Mouse (Mus musculus) limb, embryonic 10.5 days (tissue): ENCODE measurements at regions not wholly inside any gene's neighbourhood (a gene's known extent, or its start where the extent isn't known, plus 50 kb on each side); places are given as distances from the start of the nearest gene placed in this dataset.
A peak's percentile ranks its signal among the peaks of the same experiment; 100 is the strongest.
"Not testable (repeated sequence)": the region's sequence is repeated elsewhere in the genome, so short reads cannot be mapped to it uniquely, and the experiment has no call there.

Source experiments
- DNase-seq: peaks from one replicate; pipeline ENCODE4 v3.0.0-alpha.2; 2017; ENCODE audit warnings: low spot score
- H3K27ac ChIP-seq: fragments of 300-500 bp; sonication (generic); 2 replicates; pipeline ENCODE4 v1.5.1; 2016; ENCODE audit warnings: mild to moderate bottlenecking
- H3K27me3 ChIP-seq: fragments of 300-500 bp; sonication (generic); 2 replicates; pipeline ENCODE4 v1.6.1; 2016; ENCODE audit warnings: low read depth, mild to moderate bottlenecking; ENCODE audit not compliant: poor library complexity, severe bottlenecking
- H3K36me3 ChIP-seq: fragments of 300-500 bp; sonication (generic); 2 replicates; pipeline ENCODE4 v1.6.1; 2016; ENCODE audit warnings: mild to moderate bottlenecking, moderate library complexity
- H3K4me1 ChIP-seq: fragments of 300-500 bp; sonication (generic); 2 replicates; pipeline ENCODE4 v1.6.1; 2016
- H3K4me3 ChIP-seq: fragments of 300-500 bp; sonication (generic); 2 replicates; pipeline ENCODE4 v1.5.1; 2016; ENCODE audit warnings: mild to moderate bottlenecking, moderate library complexity
- H3K9me3 ChIP-seq: fragments of 300-500 bp; sonication (generic); replicated peaks from 2 replicates; pipeline ENCODE4 v1.6.1; 2016; ENCODE audit warnings: mild to moderate bottlenecking
- WGBS: fragments of 180-500 bp; shearing (Covaris S2); methylation state at CpG from one replicate; pipeline ENCODE4 v1.1.7; 2016; 5-methylcytosine and 5-hydroxymethylcytosine counted together

DNA sequence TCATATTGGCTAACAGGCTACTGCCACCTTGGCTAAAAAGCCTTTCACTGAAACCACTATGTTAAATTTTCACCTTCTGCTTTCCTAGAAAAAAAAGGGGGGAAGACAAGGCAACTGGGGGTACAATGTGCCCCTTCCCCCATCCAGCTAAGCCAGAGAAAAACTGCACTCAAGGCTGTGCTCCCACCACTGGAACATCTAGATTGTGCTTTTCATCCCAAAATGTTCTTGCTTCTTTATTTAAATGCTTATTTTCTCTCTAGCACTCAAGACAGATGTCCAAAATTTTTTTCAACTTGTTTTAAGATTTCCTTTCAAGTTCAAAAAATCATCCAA, 245.9 kb upstream of the 1700008P02Rik start:
- DNase-seq, result no peak
- no peaks in the 10 kb centered on the region for H3K36me3 ChIP-seq
- no peaks in the 10 kb centered on the region for H3K9me3 ChIP-seq

DNA sequence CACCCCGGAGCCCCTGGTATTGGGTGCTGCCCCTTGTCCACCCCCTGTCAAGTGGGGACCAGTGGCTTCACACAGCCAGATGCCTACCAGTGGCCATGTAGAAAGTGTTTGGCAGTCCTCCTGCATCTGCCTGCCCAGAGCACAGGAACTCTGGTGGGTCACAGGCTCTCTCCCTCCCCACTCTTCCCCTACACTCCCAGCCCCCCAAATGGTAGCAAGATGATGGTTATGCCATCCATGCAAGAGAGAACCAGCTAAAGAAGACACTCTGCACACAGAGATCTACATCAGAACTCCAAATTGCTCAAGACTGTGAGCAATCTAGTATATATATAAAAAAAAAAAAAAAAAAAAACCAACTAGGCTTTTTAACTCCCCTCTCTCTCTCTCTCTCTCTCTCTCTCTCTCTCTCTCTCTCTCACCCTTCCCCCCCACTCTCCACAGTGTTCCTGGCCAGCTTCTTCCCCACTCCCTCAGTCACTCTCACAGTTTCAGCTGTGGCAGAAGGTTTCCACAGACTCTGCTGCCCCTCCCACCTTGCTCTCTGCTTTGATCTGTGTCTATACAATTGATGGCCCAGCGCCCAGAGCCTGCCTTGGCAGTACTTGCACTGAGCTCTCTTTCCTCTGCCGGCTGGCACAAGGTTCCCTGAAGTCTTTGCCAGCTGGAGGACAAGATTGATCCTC, 245.4 kb upstream of the 1700008P02Rik start:
- no peaks in the 10 kb centered on the region for H3K36me3 ChIP-seq
- H3K4me1 ChIP-seq, result no peaks in the 10 kb centered on the region
- no peak for DNase-seq
- H3K4me3 ChIP-seq, result no peak overlapping the region
- no peaks in the 10 kb centered on the region for H3K9me3 ChIP-seq
- 85% methylated on average over 3 of the region's 3 CpGs for WGBS
- H3K27me3 ChIP-seq, result no peaks in the 10 kb centered on the region
- no peak overlapping the region for H3K27ac ChIP-seq

More for the DNA sequence above, 245.9 kb upstream of the 1700008P02Rik start:
- Histone ChIP-seq H3K4me1 (no peaks in the 10 kb centered on the region), H3K27me3 (no peaks in the 10 kb centered on the region), H3K4me3 (no peak overlapping the region), H3K27ac (no peak overlapping the region)

DNA sequence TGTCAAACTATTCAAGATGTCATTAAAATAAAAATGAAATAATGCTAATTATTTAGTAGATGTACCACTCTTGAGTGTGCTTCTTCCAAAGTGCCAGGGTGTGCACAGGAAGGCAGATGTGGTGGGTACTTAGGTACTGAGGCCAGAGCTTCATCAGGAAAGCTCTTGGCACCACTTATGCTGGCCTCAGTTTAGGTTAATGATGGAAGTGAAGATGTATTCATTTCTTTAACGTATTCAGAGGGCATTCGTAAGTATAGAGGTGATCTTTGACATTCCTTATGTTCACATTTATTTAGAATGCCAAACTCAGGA, 239.6 kb upstream of the 1700008P02Rik start:
- H3K4me3 ChIP-seq, result no peak overlapping the region
- H3K27me3 ChIP-seq, result no peaks in the 10 kb centered on the region
- WGBS, result 93% methylated on average over 2 of the region's 2 CpGs
- no peak overlapping the region for H3K27ac ChIP-seq
- H3K36me3 ChIP-seq, result no peaks in the 10 kb centered on the region
- H3K4me1 ChIP-seq, result no peaks in the 10 kb centered on the region
- no peak for DNase-seq
- no peaks in the 10 kb centered on the region for H3K9me3 ChIP-seq

DNA sequence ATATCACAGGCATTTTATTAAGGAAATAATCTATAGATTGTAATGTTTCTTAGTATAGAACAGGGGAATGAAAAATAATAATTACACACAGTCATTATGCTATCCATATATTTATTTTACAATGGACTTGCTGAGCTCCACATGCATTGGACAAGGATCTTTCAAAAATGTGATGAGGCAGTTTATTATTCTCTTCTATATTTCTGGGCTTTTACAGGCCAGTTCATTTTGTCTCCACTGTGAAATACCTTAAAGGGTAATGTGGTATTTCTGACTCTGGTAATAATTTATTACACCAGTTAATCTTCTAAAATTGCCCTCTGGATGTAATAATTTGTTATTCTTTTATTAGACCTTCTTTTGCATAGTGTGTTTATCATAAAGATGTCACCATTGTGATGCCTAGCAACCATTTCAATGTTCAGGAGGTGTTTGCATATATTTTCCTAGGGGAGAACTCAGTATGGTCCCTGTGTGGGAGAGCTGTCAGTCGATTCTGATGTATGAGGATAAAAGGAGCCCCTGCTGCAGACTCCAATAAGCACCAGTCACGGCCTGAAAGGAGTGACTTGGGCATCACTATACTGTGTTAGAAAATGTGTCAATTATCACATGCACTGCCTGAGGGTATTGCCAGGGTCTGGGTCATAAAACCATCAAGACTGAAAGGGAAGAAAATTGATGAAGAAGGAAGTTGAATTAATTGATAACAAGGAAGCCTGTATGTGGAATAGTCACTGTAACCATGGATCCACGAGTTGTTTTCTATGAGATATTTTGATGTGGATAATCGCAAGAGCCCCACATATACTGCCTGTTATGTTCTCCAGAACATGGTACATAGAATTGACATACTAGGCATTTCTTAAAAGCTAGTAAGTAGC, 239.0 kb upstream of the 1700008P02Rik start:
- no peak for DNase-seq
- Histone ChIP-seq H3K27me3 (no peaks in the 10 kb centered on the region), H3K9me3 (no peaks in the 10 kb centered on the region), H3K36me3 (no peaks in the 10 kb centered on the region), H3K4me1 (no peaks in the 10 kb centered on the region), H3K4me3 (no peak overlapping the region), H3K27ac (no peak overlapping the region)
- WGBS, result 59% methylated on average over 4 of the region's 4 CpGs

DNA sequence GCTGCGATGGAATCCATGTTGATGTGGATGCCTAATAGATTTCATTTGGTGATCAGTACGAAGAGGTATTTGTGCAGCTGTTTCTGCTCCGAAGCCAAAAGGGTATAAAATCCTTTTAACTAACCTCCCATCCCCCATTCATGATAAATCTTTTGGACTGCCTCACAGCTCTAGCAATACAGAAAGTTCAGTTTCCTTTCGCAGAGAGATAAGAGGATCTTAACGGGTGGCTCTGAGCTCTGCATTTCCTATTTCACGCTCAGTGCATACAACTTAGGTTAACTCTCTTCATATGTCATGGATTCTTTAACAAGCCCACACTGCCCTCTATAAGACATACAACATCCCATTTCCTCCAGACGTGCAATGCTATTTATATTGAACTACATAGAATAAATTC, 199.1 kb upstream of the 1700008P02Rik start:
- DNase-seq, result no peak

DNA sequence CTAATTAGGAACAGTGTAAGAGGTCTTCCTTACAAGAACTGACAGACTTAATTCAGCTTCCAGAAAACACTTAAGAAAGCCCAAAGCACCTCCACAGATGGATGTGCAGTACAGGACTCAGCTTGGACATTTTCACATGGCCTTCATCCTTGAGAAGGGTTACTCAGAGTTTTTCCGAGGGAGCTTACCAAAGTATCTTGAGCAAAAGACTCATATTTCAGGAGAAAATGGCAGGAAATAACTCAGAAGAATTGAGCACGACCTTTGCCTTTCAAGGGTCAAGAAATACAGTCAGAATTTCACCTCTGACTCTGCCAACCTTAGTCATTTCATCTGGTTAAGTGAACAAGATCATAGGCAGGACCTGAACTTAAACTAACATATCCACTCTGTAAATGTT, 192.1 kb upstream of the 1700008P02Rik start:
- no peak for DNase-seq
- no peaks in the 10 kb centered on the region for H3K27me3 ChIP-seq

More for the DNA sequence above, 199.1 kb upstream of the 1700008P02Rik start:
- no peaks in the 10 kb centered on the region for H3K36me3 ChIP-seq
- 72% methylated on average over 7 of the region's 7 CpGs for WGBS
- no peak overlapping the region for H3K4me3 ChIP-seq
- no peaks in the 10 kb centered on the region for H3K27me3 ChIP-seq
- no peaks in the 10 kb centered on the region for H3K4me1 ChIP-seq
- no peak overlapping the region for H3K27ac ChIP-seq
- H3K9me3 ChIP-seq, result no peaks in the 10 kb centered on the region

DNA sequence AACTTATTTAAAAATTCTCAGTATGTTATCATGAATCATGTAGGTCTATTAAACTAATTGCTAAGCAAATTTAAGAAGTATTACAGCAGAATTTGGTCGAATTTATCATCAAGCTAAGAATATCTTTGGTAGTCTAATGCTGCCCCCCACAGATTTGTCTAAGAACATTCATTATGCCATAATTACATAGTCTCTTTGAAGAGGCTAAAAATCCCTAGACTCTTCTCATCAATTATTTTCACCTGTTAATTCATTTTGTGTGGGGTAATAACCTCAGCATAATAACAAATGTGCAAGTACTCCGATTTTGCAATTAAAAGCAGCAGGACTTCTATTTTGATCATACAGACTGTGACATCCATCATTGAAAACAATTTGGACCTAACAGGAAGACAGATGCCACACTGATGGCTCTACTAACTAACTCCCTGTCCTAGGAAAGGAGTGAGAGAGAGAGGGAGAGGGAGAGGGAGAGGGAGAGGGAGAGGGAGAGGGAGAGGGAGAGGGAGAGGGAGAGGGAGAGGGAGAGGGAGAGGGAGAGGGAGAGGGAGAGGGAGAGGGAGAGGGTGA, 189.2 kb upstream of the 1700008P02Rik start:
- H3K9me3 ChIP-seq, result no peaks in the 10 kb centered on the region
- H3K4me3 ChIP-seq, result no peak overlapping the region
- H3K4me1 ChIP-seq, result peaks cover 32% of the 10 kb centered on the region
- 46% methylated on average over 2 of the region's 2 CpGs for WGBS
- no peaks in the 10 kb centered on the region for H3K27me3 ChIP-seq
- DNase-seq, result no peak
- H3K36me3 ChIP-seq, result no peaks in the 10 kb centered on the region
- no peak overlapping the region for H3K27ac ChIP-seq

More for the DNA sequence above, 192.1 kb upstream of the 1700008P02Rik start:
- no peaks in the 10 kb centered on the region for H3K9me3 ChIP-seq
- H3K4me1 ChIP-seq, result peaks cover 29% of the 10 kb centered on the region
- H3K4me3 ChIP-seq, result no peak overlapping the region
- H3K36me3 ChIP-seq, result no peaks in the 10 kb centered on the region
- WGBS, result 43% methylated on average over 2 of the region's 2 CpGs
- peak overlapping the region; percentile 56 for H3K27ac ChIP-seq

DNA sequence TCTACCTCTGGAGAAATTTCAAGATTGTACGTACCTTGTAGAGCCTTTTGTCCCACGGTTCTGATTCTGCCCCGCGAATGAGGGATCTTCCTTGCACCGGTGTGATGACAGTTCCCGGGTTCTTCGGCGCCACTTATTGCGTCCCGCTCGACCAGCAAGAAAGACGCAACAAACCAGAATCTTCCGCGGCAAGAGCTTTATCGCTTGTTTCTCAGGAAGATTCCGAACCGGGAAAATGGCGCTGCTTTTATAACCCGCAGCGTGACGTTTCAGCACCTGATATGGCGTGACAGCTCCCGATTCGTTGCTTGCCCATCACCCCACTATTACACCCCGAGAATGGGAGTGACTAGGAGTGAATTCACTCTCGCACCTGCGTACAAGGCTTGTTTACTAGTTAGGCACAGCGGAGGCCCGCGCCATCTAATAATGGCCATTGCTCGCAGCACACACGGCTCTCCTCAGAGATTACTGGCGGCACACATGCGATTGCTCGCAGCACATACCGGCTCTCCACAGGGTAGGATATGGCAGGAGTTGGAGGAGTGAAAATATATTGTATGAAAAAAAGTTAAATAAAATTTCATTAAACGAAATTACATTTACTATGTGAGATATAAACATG, 180.0 kb upstream of the 1700008P02Rik start:
- 95% methylated on average over 37 of the region's 37 CpGs for WGBS

DNA sequence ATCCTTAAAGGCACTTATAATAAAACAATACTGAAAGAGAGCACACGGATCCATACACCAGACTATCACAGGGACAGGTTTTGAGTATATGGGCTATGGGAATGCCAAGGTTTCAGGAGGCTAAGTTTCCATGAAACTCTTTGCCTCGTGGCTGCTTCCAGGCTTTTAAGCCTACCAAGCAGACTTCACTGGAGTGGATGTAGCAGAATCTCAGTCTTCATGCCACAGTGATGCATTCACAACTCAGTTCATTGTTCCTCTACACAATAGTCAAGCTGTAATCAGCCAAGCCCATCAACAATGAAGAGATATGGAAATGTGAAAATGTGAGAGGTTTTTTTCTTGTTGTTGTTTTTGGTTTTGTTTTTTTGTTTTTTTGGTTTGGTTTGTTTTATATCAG, 148.3 kb upstream of the 1700008P02Rik start:
- Histone ChIP-seq H3K27me3 (no peaks in the 10 kb centered on the region), H3K36me3 (no peaks in the 10 kb centered on the region), H3K27ac (no peak overlapping the region), H3K4me1 (no peaks in the 10 kb centered on the region), H3K9me3 (no peaks in the 10 kb centered on the region), H3K4me3 (no peak overlapping the region)
- no peak for DNase-seq
- 86% methylated on average over 2 of the region's 2 CpGs for WGBS

More for the DNA sequence above, 180.0 kb upstream of the 1700008P02Rik start:
- not testable (repeated sequence) for H3K9me3 ChIP-seq, DNase-seq, H3K4me1 ChIP-seq, H3K36me3 ChIP-seq, H3K27ac ChIP-seq, H3K27me3 ChIP-seq, H3K4me3 ChIP-seq

DNA sequence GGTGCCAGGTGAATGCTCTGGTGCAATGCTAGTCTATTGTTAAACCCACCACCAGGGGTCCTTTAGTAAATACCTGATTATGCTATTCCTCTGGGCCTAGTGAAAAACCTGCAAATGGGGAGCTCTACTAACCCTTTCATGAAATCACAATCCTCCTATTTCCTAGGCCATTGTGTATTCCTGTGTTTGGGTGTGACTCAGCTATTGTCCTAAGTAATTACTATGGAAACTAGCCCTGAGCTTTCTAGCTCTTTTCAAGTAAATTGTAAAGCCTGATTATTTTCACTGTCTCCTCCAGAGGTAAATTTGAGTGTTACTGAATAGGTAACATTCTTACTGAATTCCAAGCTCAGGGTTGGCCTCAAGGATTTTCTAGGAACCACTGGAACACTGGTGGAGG, 147.8 kb upstream of the 1700008P02Rik start:
- DNase-seq, H3K4me1 ChIP-seq, H3K9me3 ChIP-seq, H3K4me3 ChIP-seq, H3K27me3 ChIP-seq, H3K36me3 ChIP-seq, H3K27ac ChIP-seq: not testable (repeated sequence)

DNA sequence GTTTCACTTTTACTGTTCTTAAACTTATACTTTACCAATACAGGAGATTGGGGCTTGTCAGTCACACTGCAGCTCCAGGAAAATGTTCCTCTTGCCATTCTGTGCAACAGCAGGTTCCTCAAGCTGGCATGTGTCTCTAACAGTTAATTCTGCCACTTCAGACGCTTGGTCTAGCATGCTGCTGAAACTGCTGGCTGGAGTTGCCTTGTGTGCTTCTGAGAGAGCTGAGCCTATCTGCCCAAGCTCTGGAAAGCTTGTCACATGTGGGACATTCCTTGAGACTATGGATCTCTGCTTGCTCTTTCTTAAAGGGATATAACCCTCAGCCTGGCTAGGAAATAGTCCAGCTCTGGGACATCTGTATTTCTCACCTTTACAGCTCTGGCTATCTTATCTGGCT, 138.9 kb upstream of the 1700008P02Rik start:
- no peak for DNase-seq
- 69% methylated on average over 1 of the region's 1 CpGs for WGBS
- no peak overlapping the region for H3K27ac ChIP-seq
- no peaks in the 10 kb centered on the region for H3K4me1 ChIP-seq
- no peak overlapping the region for H3K4me3 ChIP-seq
- H3K9me3 ChIP-seq, result no peaks in the 10 kb centered on the region
- no peaks in the 10 kb centered on the region for H3K36me3 ChIP-seq
- no peaks in the 10 kb centered on the region for H3K27me3 ChIP-seq

DNA sequence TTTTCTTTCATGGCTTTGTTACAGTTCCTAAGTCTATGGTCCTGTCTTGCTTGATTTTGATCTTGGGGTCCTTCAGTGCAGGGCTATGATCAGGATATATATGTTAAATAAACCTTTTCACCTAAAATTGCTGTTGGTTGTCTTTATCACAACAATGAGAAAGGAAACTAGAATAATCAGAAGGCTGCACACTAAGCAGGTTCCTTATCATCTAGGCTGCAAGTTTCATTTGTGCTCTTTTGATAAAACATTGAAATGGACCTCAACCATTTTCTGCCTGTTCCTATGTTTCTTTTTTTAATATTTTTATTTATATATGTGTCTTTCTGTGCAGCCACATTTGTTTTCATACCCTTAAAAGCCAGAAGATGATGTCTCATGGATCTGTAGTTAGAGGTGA, 137.3 kb upstream of the 1700008P02Rik start:
- Histone ChIP-seq H3K27me3 (no peaks in the 10 kb centered on the region), H3K4me3 (no peak overlapping the region), H3K36me3 (no peaks in the 10 kb centered on the region), H3K9me3 (no peaks in the 10 kb centered on the region), H3K4me1 (no peaks in the 10 kb centered on the region), H3K27ac (no peak overlapping the region)
- no peak for DNase-seq

DNA sequence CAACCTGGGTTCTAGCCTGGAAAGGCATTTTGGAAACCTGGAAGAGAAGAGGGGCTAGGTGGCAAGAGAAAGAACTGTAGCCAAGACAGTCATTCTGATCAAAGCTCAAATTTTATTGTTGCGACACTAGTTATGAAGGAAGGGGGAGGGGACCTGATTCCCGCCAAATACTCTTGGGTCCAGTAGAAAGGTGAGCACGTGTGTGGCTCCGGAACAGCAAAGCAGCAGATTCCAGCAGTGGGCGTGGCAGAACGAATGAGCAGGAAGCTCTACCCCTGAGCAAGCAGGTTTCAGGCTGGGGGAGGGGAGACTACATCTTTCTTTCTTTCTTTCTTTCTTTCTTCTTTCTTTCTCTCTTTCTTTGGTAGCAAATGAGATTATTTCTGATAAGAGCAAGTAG, 130.5 kb upstream of the 1700008P02Rik start:
- H3K27ac ChIP-seq, H3K9me3 ChIP-seq, H3K36me3 ChIP-seq, H3K4me3 ChIP-seq, H3K27me3 ChIP-seq, H3K4me1 ChIP-seq, DNase-seq: not testable (repeated sequence)
- 86% methylated on average over 6 of the region's 6 CpGs for WGBS
